ENCODE assay signal across 8 mouse cellular contexts in the genomic region with DNA sequence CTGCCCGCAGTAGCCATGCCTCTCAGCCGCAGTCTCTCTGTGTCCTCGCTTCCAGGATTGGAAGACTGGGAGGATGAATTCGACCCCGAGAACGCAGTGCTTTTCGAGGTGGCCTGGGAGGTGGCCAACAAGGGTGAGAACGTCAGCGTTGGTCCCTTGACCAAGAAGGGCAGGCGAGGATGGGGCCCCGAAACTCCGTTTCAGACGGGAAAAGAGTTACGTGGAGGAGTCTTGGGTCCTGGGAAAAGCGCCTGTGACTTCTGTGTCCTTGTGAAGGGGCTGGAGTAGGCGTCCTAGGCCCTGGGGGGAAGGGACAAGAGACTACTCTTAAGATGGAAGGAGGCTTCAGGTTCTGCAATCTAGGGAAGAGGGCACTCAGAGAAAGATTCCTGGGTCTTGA. TPM values are rescaled to one million over a fixed set of nuclear protein-coding genes. Genes with fewer than 3 reads are reported as not detected.
DNase-seq lines count a peak whose midpoint lies in the region; ATAC-seq lines count a peak whose summit lies in the region.

No protein-coding gene starts in this region.

- peak overlapping the region; percentile 48; the same call in 1 of the 2 replicates for H3K27ac ChIP-seq in kidney, embryonic 14.5 days (ENCODE audit: low read depth, low read length)
- peak overlapping the region; percentile 92 for H3K27ac ChIP-seq in embryonic facial prominence, embryonic 10.5 days (replicated peaks)
- peak overlapping the region; percentile 81 for H3K27ac ChIP-seq in intestine, embryonic 15.5 days
- peak overlapping the region; percentile 35; the same call in 1 of the 2 replicates for H3K27ac ChIP-seq in midbrain, embryonic 13.5 days

- under 1% methylated on average over 16 of the region's 16 CpGs for WGBS in kidney, embryonic 14.5 days
- 4% methylated on average over 16 of the region's 16 CpGs for WGBS in embryonic facial prominence, embryonic 10.5 days
- 2% methylated on average over 16 of the region's 16 CpGs for WGBS in intestine, embryonic 15.5 days
- 1% methylated on average over 16 of the region's 16 CpGs for WGBS in midbrain, embryonic 13.5 days

- peak overlapping the region; percentile 65 for H3K4me2 ChIP-seq in kidney, embryonic 14.5 days (replicated peaks; ENCODE audit: low read depth, low read length)
- H3K4me2 ChIP-seq in intestine, embryonic 15.5 days (replicated peaks): peak overlapping the region; percentile 76
- peak overlapping the region; percentile 99 for H3K4me2 ChIP-seq in midbrain, embryonic 13.5 days (replicated peaks)

- no peaks in the 10 kb centered on the region for H3K9me3 ChIP-seq in kidney, embryonic 14.5 days (ENCODE audit: control insufficient read depth, low read length)
- no peaks in the 10 kb centered on the region for H3K9me3 ChIP-seq in embryonic facial prominence, embryonic 10.5 days
- no peaks in the 10 kb centered on the region for H3K9me3 ChIP-seq in intestine, embryonic 15.5 days
- H3K9me3 ChIP-seq in midbrain, embryonic 13.5 days: no peaks in the 10 kb centered on the region

- DNase-seq in kidney, postnatal 4 days: no peak
- no peak for DNase-seq in embryonic facial prominence, embryonic 10.5 days (ENCODE audit: low spot score)
- no peak for DNase-seq in layer of hippocampus, postnatal 36 days
- no peak for DNase-seq in right cerebral cortex, postnatal 36 days (ENCODE audit: low spot score in 2 of 2)
- DNase-seq in left cerebral cortex, postnatal 36 days (ENCODE audit: low spot score in 2 of 2): no peak

- peak; percentile 0; the same call in 1 of the 2 replicates for ATAC-seq in kidney, embryonic 14.5 days (ENCODE audit: low FRiP score, low TSS enrichment)
- peak; percentile 16 for ATAC-seq in intestine, embryonic 15.5 days
- ATAC-seq in midbrain, embryonic 13.5 days: no peak

- H3K4me1 ChIP-seq in kidney, embryonic 14.5 days (ENCODE audit: control insufficient read depth, insufficient read depth, low read length): peaks cover 35% of the 10 kb centered on the region
- H3K4me1 ChIP-seq in embryonic facial prominence, embryonic 10.5 days: peaks cover 49% of the 10 kb centered on the region
- peaks cover 39% of the 10 kb centered on the region for H3K4me1 ChIP-seq in intestine, embryonic 15.5 days (replicated peaks)
- H3K4me1 ChIP-seq in midbrain, embryonic 13.5 days (replicated peaks): peaks cover 47% of the 10 kb centered on the region

- intact Hi-C loops in left cerebral cortex, postnatal 36 days (cut with DNase I): no loop called here

- H3K9ac ChIP-seq in kidney, embryonic 14.5 days (ENCODE audit: low read depth, low read length): peak overlapping the region; percentile 75
- H3K9ac ChIP-seq in intestine, embryonic 15.5 days: peak overlapping the region; percentile 77
- H3K9ac ChIP-seq in midbrain, embryonic 13.5 days (replicated peaks): peak overlapping the region; percentile 79

- peak overlapping the region; percentile 94 for H3K4me3 ChIP-seq in kidney, embryonic 14.5 days (ENCODE audit: low read length)
- peak overlapping the region; percentile 93 for H3K4me3 ChIP-seq in embryonic facial prominence, embryonic 10.5 days
- peak overlapping the region; percentile 73 for H3K4me3 ChIP-seq in intestine, embryonic 15.5 days (replicated peaks)
- H3K4me3 ChIP-seq in midbrain, embryonic 13.5 days (replicated peaks): peak overlapping the region; percentile 95

- no peaks in the 10 kb centered on the region for H3K27me3 ChIP-seq in kidney, embryonic 14.5 days (ENCODE audit: control insufficient read depth, insufficient read depth, low read length)
- H3K27me3 ChIP-seq in embryonic facial prominence, embryonic 10.5 days (replicated peaks; ENCODE audit: low read depth, poor library complexity, severe bottlenecking): no peaks in the 10 kb centered on the region
- no peaks in the 10 kb centered on the region for H3K27me3 ChIP-seq in intestine, embryonic 15.5 days (replicated peaks)
- no peaks in the 10 kb centered on the region for H3K27me3 ChIP-seq in midbrain, embryonic 13.5 days

- peaks cover 26% of the 10 kb centered on the region for H3K36me3 ChIP-seq in kidney, embryonic 14.5 days (ENCODE audit: control insufficient read depth, insufficient read depth, low read length)
- H3K36me3 ChIP-seq in embryonic facial prominence, embryonic 10.5 days (replicated peaks): peaks cover 38% of the 10 kb centered on the region
- peaks cover 18% of the 10 kb centered on the region for H3K36me3 ChIP-seq in intestine, embryonic 15.5 days
- H3K36me3 ChIP-seq in midbrain, embryonic 13.5 days: peaks cover 24% of the 10 kb centered on the region

RNA-seq across cellular contexts. Expression of a gene that starts 0.4 kb away (rescaled TPM):
- 21.4 and 35.0 TPM in 2 replicates for polyA plus RNA-seq in kidney, embryonic 14.5 days (2014; fragmentation: Nextera tagmentation; extraction: Ambion mirVana)
- polyA plus RNA-seq in embryonic facial prominence, embryonic 10.5 days (2016; fragmentation: Nextera tagmentation; extraction: Ambion mirVana): 44.2 and 45.5 TPM in 2 replicates
- polyA plus RNA-seq in intestine, embryonic 15.5 days (2015; fragmentation: Nextera tagmentation; extraction: Ambion mirVana): 39.6 and 42.4 TPM in 2 replicates
- polyA plus RNA-seq in midbrain, embryonic 13.5 days (2015; fragmentation: Nextera tagmentation; extraction: Ambion mirVana): 20.6 and 23.4 TPM in 2 replicates
- 10 to 100 TPM; 14.5 to 18.6 TPM for total RNA-seq in layer of hippocampus, postnatal 36 days (2021)
- total RNA-seq in left cerebral cortex, postnatal 36 days (2021): 10 to 100 TPM; 14.1 to 16.9 TPM

RNA-seq across cellular contexts. Expression of a gene that starts 2.9 kb away (rescaled TPM):
- polyA plus RNA-seq in kidney, embryonic 14.5 days (2014; fragmentation: Nextera tagmentation; extraction: Ambion mirVana): 158 and 228 TPM in 2 replicates
- polyA plus RNA-seq in embryonic facial prominence, embryonic 10.5 days (2016; fragmentation: Nextera tagmentation; extraction: Ambion mirVana): 227 TPM in 2 replicates
- 147 and 150 TPM in 2 replicates for polyA plus RNA-seq in intestine, embryonic 15.5 days (2015; fragmentation: Nextera tagmentation; extraction: Ambion mirVana)
- polyA plus RNA-seq in midbrain, embryonic 13.5 days (2015; fragmentation: Nextera tagmentation; extraction: Ambion mirVana): 121 and 123 TPM in 2 replicates
- 10 to 100 TPM; 33.0 to 39.9 TPM for total RNA-seq in layer of hippocampus, postnatal 36 days (2021)
- total RNA-seq in left cerebral cortex, postnatal 36 days (2021): 10 to 100 TPM; 39.7 to 41.5 TPM

RNA-seq across cellular contexts. Expression of a gene that starts 14.4 kb away (rescaled TPM):
- polyA plus RNA-seq in kidney, embryonic 14.5 days (2014; fragmentation: Nextera tagmentation; extraction: Ambion mirVana): not detected in 2 replicates
- polyA plus RNA-seq in embryonic facial prominence, embryonic 10.5 days (2016; fragmentation: Nextera tagmentation; extraction: Ambion mirVana): 0.24 and 0.70 TPM in 2 replicates
- 0.27 and 0.52 TPM in 2 replicates for polyA plus RNA-seq in intestine, embryonic 15.5 days (2015; fragmentation: Nextera tagmentation; extraction: Ambion mirVana)
- 0.50 TPM in 1 of 2 replicates, not detected in the other for polyA plus RNA-seq in midbrain, embryonic 13.5 days (2015; fragmentation: Nextera tagmentation; extraction: Ambion mirVana)
- not detected for total RNA-seq in layer of hippocampus, postnatal 36 days (2021)
- total RNA-seq in left cerebral cortex, postnatal 36 days (2021): not detected

RNA-seq across cellular contexts. Expression of a gene that starts 21.5 kb away (rescaled TPM):
- polyA plus RNA-seq in kidney, embryonic 14.5 days (2014; fragmentation: Nextera tagmentation; extraction: Ambion mirVana): 1.3 and 1.4 TPM in 2 replicates
- 2.8 TPM in 2 replicates for polyA plus RNA-seq in embryonic facial prominence, embryonic 10.5 days (2016; fragmentation: Nextera tagmentation; extraction: Ambion mirVana)
- 1.7 and 2.1 TPM in 2 replicates for polyA plus RNA-seq in intestine, embryonic 15.5 days (2015; fragmentation: Nextera tagmentation; extraction: Ambion mirVana)
- not detected in 2 replicates for polyA plus RNA-seq in midbrain, embryonic 13.5 days (2015; fragmentation: Nextera tagmentation; extraction: Ambion mirVana)
- under 1 TPM; 0.17 to 0.18 TPM for total RNA-seq in layer of hippocampus, postnatal 36 days (2021)
- total RNA-seq in left cerebral cortex, postnatal 36 days (2021): not detected

RNA-seq across cellular contexts. Expression of a gene that starts 24.6 kb away (rescaled TPM):
- 3,941 and 4,356 TPM in 2 replicates for polyA plus RNA-seq in kidney, embryonic 14.5 days (2014; fragmentation: Nextera tagmentation; extraction: Ambion mirVana)
- 5,460 and 5,734 TPM in 2 replicates for polyA plus RNA-seq in embryonic facial prominence, embryonic 10.5 days (2016; fragmentation: Nextera tagmentation; extraction: Ambion mirVana)
- polyA plus RNA-seq in intestine, embryonic 15.5 days (2015; fragmentation: Nextera tagmentation; extraction: Ambion mirVana): 5,581 and 6,050 TPM in 2 replicates
- polyA plus RNA-seq in midbrain, embryonic 13.5 days (2015; fragmentation: Nextera tagmentation; extraction: Ambion mirVana): 6,845 and 7,096 TPM in 2 replicates
- total RNA-seq in layer of hippocampus, postnatal 36 days (2021): 100 to 1,000 TPM; 187 to 197 TPM
- total RNA-seq in left cerebral cortex, postnatal 36 days (2021): 100 to 1,000 TPM; 198 to 232 TPM

Comparison
In these comparisons a context has a peak if more than half of its experiments do, and no peak if none do; other contexts are left out.
1. H3K27ac ChIP-seq: peak in every context shown above with its lines; median percentile 92 in embryonic facial prominence, embryonic 10.5 days; 81 in intestine, embryonic 15.5 days; 48 in kidney, embryonic 14.5 days; 35 in midbrain, embryonic 13.5 days.